Mouse (Mus musculus) kidney, postnatal 36 days (tissue): ENCODE results near the gene Spred3.
"Not testable (repeated sequence)": the region's sequence is repeated elsewhere in the genome, so short reads cannot be mapped to it uniquely, and the experiment has no call there.

Source experiments
- DNase-seq, 2 experiments: peaks; one replicate each; pipeline ENCODE4 v3.0.0; 2021 to 2022; ENCODE audit warnings: mixed read lengths in 2 of 2

Gene Spred3

GRCm38 (mm10) chr7:29168791-29169230, 1.4 kb downstream of the Spred3 start:
- DNase-seq: no peak

- no peak for DNase-seq
Observed at GRCm38 (mm10) chr7:29168121-29168695, 2.0 kb downstream of the Spred3 start.

GRCm38 (mm10) chr7:29167656-29168055, 2.6 kb downstream of the Spred3 start:
- no peak for DNase-seq

- peak; percentile 84 to 88 for DNase-seq
Observed at GRCm38 (mm10) chr7:29162750-29163525, 7.3 kb downstream of the Spred3 start.

- no peak for DNase-seq
Observed at GRCm38 (mm10) chr7:29162294-29162693, 7.9 kb downstream of the Spred3 start.

- DNase-seq: no peak
Observed at GRCm38 (mm10) chr7:29158264-29158663, 11.9 kb downstream of the Spred3 start.

- peak; percentile 90 to 94 for DNase-seq
Observed at GRCm38 (mm10) chr7:29155838-29156782, 14.1 kb downstream of the Spred3 start, which contains the start of gene Fam98c. Fam98c (minus strand) TSS chr7:29156234.

- peak; percentile 93 to 97 for DNase-seq
Observed at GRCm38 (mm10) chr7:29155196-29155837, 14.9 kb downstream of the Spred3 start.

- peak in 1 of 2 experiments; percentile 17 for DNase-seq
Observed at GRCm38 (mm10) chr7:29154018-29154720, 16.0 kb downstream of the Spred3 start.

- DNase-seq: no peak
Observed at GRCm38 (mm10) chr7:29151486-29151885, 18.7 kb downstream of the Spred3 start.

GRCm38 (mm10) chr7:29148771-29149170, 21.4 kb downstream of the Spred3 start:
- DNase-seq: peak; percentile 49 to 67

GRCm38 (mm10) chr7:29146625-29147367, 23.4 kb downstream of the Spred3 start:
- no peak for DNase-seq

GRCm38 (mm10) chr7:29144006-29144405, 26.2 kb downstream of the Spred3 start:
- no peak for DNase-seq

GRCm38 (mm10) chr7:29141416-29141815, 28.8 kb downstream of the Spred3 start:
- no peak for DNase-seq

GRCm38 (mm10) chr7:29139237-29139636, 31.0 kb downstream of the Spred3 start:
- DNase-seq: not testable (repeated sequence)

- no peak for DNase-seq
Observed at GRCm38 (mm10) chr7:29137429-29137828, 32.8 kb downstream of the Spred3 start.

GRCm38 (mm10) chr7:29134693-29135386, 35.4 kb downstream of the Spred3 start, which contains the start of gene Rasgrp4:
Rasgrp4 (plus strand) TSS chr7:29134851.
- peak; percentile 23 to 56 for DNase-seq

- DNase-seq: no peak
Observed at GRCm38 (mm10) chr7:29134230-29134629, 36.0 kb downstream of the Spred3 start.

GRCm38 (mm10) chr7:29128725-29129124, 41.5 kb downstream of the Spred3 start:
- DNase-seq: peak in 1 of 2 experiments; percentile 19
